Mouse (Mus musculus): ENCODE data around the gene Nr4a3.

The Nr4a3 gene

GRCm38 (mm10) chr4:48050020-48050419 is 5.1 kb downstream of the Nr4a3 start:
- no peak for DNase-seq (ENCODE audit: low read depth, low spot score)

GRCm38 (mm10) chr4:48050442-48050841 is 5.5 kb downstream of the Nr4a3 start:
- no peak for DNase-seq (ENCODE audit: low read depth, low spot score)

GRCm38 (mm10) chr4:48051086-48051673 is 6.2 kb downstream of the Nr4a3 start:
- no peak for DNase-seq (ENCODE audit: low read depth, low spot score)

- no peak for DNase-seq (ENCODE audit: low read depth, low spot score)
These were observed 6.7 kb downstream of the Nr4a3 start for GRCm38 (mm10) chr4:48051674-48052121.

GRCm38 (mm10) chr4:48061716-48062115 is 16.8 kb downstream of the Nr4a3 start:
- no peak for DNase-seq (ENCODE audit: low read depth, low spot score)

- no peak for DNase-seq (ENCODE audit: low read depth, low spot score)
These were observed 19.4 kb downstream of the Nr4a3 start for GRCm38 (mm10) chr4:48064311-48064710.

GRCm38 (mm10) chr4:48066676-48067075 is 21.7 kb downstream of the Nr4a3 start:
- no peak for DNase-seq (ENCODE audit: low read depth, low spot score)

- DNase-seq (ENCODE audit: low read depth, low spot score) = no peak
These were observed 24.2 kb downstream of the Nr4a3 start for GRCm38 (mm10) chr4:48069111-48069510.

GRCm38 (mm10) chr4:48072006-48072405 is 27.1 kb downstream of the Nr4a3 start:
- DNase-seq (ENCODE audit: low read depth, low spot score) = no peak

- no peak for DNase-seq (ENCODE audit: low read depth, low spot score)
These were observed 28.4 kb downstream of the Nr4a3 start for GRCm38 (mm10) chr4:48073325-48073724.

- no peak for DNase-seq (ENCODE audit: low read depth, low spot score)
These were observed 29.7 kb downstream of the Nr4a3 start for GRCm38 (mm10) chr4:48074451-48075240.

GRCm38 (mm10) chr4:48076693-48077471 is 31.9 kb downstream of the Nr4a3 start:
- no peak for DNase-seq (ENCODE audit: low read depth, low spot score)

GRCm38 (mm10) chr4:48078213-48078612 is 33.3 kb downstream of the Nr4a3 start:
- no peak for DNase-seq (ENCODE audit: low read depth, low spot score)

GRCm38 (mm10) chr4:48079285-48080039 is 34.5 kb downstream of the Nr4a3 start:
- DNase-seq (ENCODE audit: low read depth, low spot score) = peak; percentile 41

- DNase-seq (ENCODE audit: low read depth, low spot score) = no peak
These were observed 38.5 kb downstream of the Nr4a3 start for GRCm38 (mm10) chr4:48083452-48083851.

- DNase-seq (ENCODE audit: low read depth, low spot score) = no peak
These were observed 41.7 kb downstream of the Nr4a3 start for GRCm38 (mm10) chr4:48086609-48087008.

- peak; percentile 44 for DNase-seq (ENCODE audit: low read depth, low spot score)
These were observed 42.5 kb downstream of the Nr4a3 start for GRCm38 (mm10) chr4:48087497-48087896.

- no peak for DNase-seq (ENCODE audit: low read depth, low spot score)
These were observed 48.3 kb downstream of the Nr4a3 start for GRCm38 (mm10) chr4:48093221-48093620.

GRCm38 (mm10) chr4:48100217-48100616 is 55.3 kb downstream of the Nr4a3 start:
- DNase-seq (ENCODE audit: low read depth, low spot score) = no peak

- no peak for DNase-seq (ENCODE audit: low read depth, low spot score)
These were observed 57.0 kb downstream of the Nr4a3 start for GRCm38 (mm10) chr4:48101981-48102380.

- no peak for DNase-seq (ENCODE audit: low read depth, low spot score)
These were observed 60.4 kb downstream of the Nr4a3 start for GRCm38 (mm10) chr4:48105387-48105786.

GRCm38 (mm10) chr4:48107086-48107485 is 62.1 kb downstream of the Nr4a3 start:
- DNase-seq (ENCODE audit: low read depth, low spot score) = no peak

Data from R1 (cell line).